Mouse (Mus musculus): ENCODE measurements around the gene Zmiz1. TPM values are rescaled to one million over a fixed set of nuclear protein-coding genes. Genes with fewer than 3 reads are reported as not detected.

Gene Zmiz1
- polyA plus RNA-seq, 1 experiment from 2014 or later: 26.3 TPM

GRCm38 (mm10) chr14:25538522-25538921 lies 79.5 kb downstream of the Zmiz1 start:
- Histone ChIP-seq H3K4me1 (replicated peaks) (peaks cover 32% of the 10 kb centered on the region), H3K4me2 (replicated peaks) (no peak overlapping the region), H3K4me3 (replicated peaks) (no peak overlapping the region), H3K27me3 (replicated peaks) (no peaks in the 10 kb centered on the region), H3K36me3 (peaks cover 12% of the 10 kb centered on the region), H3K27ac (no peak overlapping the region), H3K9me3 (no peaks in the 10 kb centered on the region), H3K9ac (no peak overlapping the region)
- 72% methylated on average over 2 of the region's 2 CpGs for WGBS
- no peak for ATAC-seq

GRCm38 (mm10) chr14:25539493-25540116 lies 80.6 kb downstream of the Zmiz1 start:
- ATAC-seq: no peak
- no peaks in the 10 kb centered on the region for H3K9me3 ChIP-seq
- H3K4me2 ChIP-seq (replicated peaks): no peak overlapping the region
- H3K36me3 ChIP-seq: peaks cover 14% of the 10 kb centered on the region
- WGBS: 87% methylated on average over 10 of the region's 10 CpGs
- H3K4me3 ChIP-seq (replicated peaks): no peak overlapping the region
- H3K27ac ChIP-seq: no peak overlapping the region
- no peaks in the 10 kb centered on the region for H3K27me3 ChIP-seq (replicated peaks)
- no peak overlapping the region for H3K9ac ChIP-seq
- H3K4me1 ChIP-seq (replicated peaks): peaks cover 22% of the 10 kb centered on the region

- Histone ChIP-seq H3K4me2 (replicated peaks) (no peak overlapping the region), H3K27ac (no peak overlapping the region), H3K9me3 (no peaks in the 10 kb centered on the region), H3K4me1 (replicated peaks) (peaks cover 17% of the 10 kb centered on the region), H3K4me3 (replicated peaks) (no peak overlapping the region), H3K36me3 (peaks cover 14% of the 10 kb centered on the region), H3K9ac (no peak overlapping the region), H3K27me3 (replicated peaks) (no peaks in the 10 kb centered on the region)
- WGBS: 81% methylated on average over 4 of the region's 4 CpGs
- no peak for ATAC-seq
Observed at GRCm38 (mm10) chr14:25540172-25540571, 81.2 kb downstream of the Zmiz1 start.

- Histone ChIP-seq H3K4me3 (replicated peaks) (no peak overlapping the region), H3K4me1 (replicated peaks) (peaks cover 19% of the 10 kb centered on the region), H3K27ac (no peak overlapping the region), H3K9ac (no peak overlapping the region), H3K36me3 (peaks cover 14% of the 10 kb centered on the region), H3K9me3 (no peaks in the 10 kb centered on the region), H3K4me2 (replicated peaks) (no peak overlapping the region), H3K27me3 (replicated peaks) (no peaks in the 10 kb centered on the region)
- WGBS: 75% methylated on average over 5 of the region's 5 CpGs
- no peak for ATAC-seq
Observed at GRCm38 (mm10) chr14:25541213-25541612, 82.2 kb downstream of the Zmiz1 start.

GRCm38 (mm10) chr14:25543098-25543497 lies 84.1 kb downstream of the Zmiz1 start:
- 87% methylated on average over 4 of the region's 4 CpGs for WGBS
- no peak overlapping the region for H3K27ac ChIP-seq
- H3K27me3 ChIP-seq (replicated peaks): no peaks in the 10 kb centered on the region
- no peak overlapping the region for H3K4me2 ChIP-seq (replicated peaks)
- H3K4me3 ChIP-seq (replicated peaks): no peak overlapping the region
- H3K4me1 ChIP-seq (replicated peaks): peaks cover 30% of the 10 kb centered on the region
- peaks cover 5% of the 10 kb centered on the region for H3K36me3 ChIP-seq
- H3K9me3 ChIP-seq: no peaks in the 10 kb centered on the region
- no peak overlapping the region for H3K9ac ChIP-seq
- ATAC-seq: no peak

- Histone ChIP-seq H3K9me3 (no peaks in the 10 kb centered on the region), H3K27ac (no peak overlapping the region), H3K4me1 (replicated peaks) (peaks cover 39% of the 10 kb centered on the region), H3K27me3 (replicated peaks) (no peaks in the 10 kb centered on the region), H3K36me3 (peaks cover 5% of the 10 kb centered on the region), H3K4me2 (replicated peaks) (no peak overlapping the region), H3K9ac (no peak overlapping the region), H3K4me3 (replicated peaks) (no peak overlapping the region)
- WGBS: 93% methylated on average over 4 of the region's 4 CpGs
- no peak for ATAC-seq
Observed at GRCm38 (mm10) chr14:25543927-25544326, 84.9 kb downstream of the Zmiz1 start.

GRCm38 (mm10) chr14:25546852-25547621 lies 88.1 kb downstream of the Zmiz1 start:
- ATAC-seq: peak; percentile 50; the same call in 1 of the 2 replicates
- WGBS: 42% methylated on average over 14 of the region's 14 CpGs
- Histone ChIP-seq H3K4me2 (replicated peaks) (no peak overlapping the region), H3K9ac (no peak overlapping the region), H3K4me3 (replicated peaks) (no peak overlapping the region), H3K27me3 (replicated peaks) (no peaks in the 10 kb centered on the region), H3K9me3 (no peaks in the 10 kb centered on the region), H3K4me1 (replicated peaks) (peaks cover 40% of the 10 kb centered on the region), H3K27ac (peak overlapping the region; percentile 44; the same call in 1 of the 2 replicates), H3K36me3 (peaks cover 5% of the 10 kb centered on the region)

- Histone ChIP-seq H3K9ac (no peak overlapping the region), H3K27ac (0 out of 2 replicates have a peak overlapping the region, but pooled peaks have one; percentile 44), H3K27me3 (replicated peaks) (no peaks in the 10 kb centered on the region), H3K36me3 (peaks cover 5% of the 10 kb centered on the region), H3K4me1 (replicated peaks) (peaks cover 39% of the 10 kb centered on the region), H3K4me2 (replicated peaks) (no peak overlapping the region), H3K4me3 (replicated peaks) (no peak overlapping the region), H3K9me3 (no peaks in the 10 kb centered on the region)
- 67% methylated on average over 9 of the region's 9 CpGs for WGBS
- no peak for ATAC-seq
Observed at GRCm38 (mm10) chr14:25547882-25548281, 88.9 kb downstream of the Zmiz1 start.

GRCm38 (mm10) chr14:25548650-25549049 lies 89.7 kb downstream of the Zmiz1 start:
- no peaks in the 10 kb centered on the region for H3K9me3 ChIP-seq
- H3K27ac ChIP-seq: no peak overlapping the region
- H3K9ac ChIP-seq: no peak overlapping the region
- H3K27me3 ChIP-seq (replicated peaks): no peaks in the 10 kb centered on the region
- H3K4me3 ChIP-seq (replicated peaks): no peak overlapping the region
- WGBS: 39% methylated on average over 6 of the region's 6 CpGs
- no peak for ATAC-seq
- no peak overlapping the region for H3K4me2 ChIP-seq (replicated peaks)
- H3K4me1 ChIP-seq (replicated peaks): peaks cover 46% of the 10 kb centered on the region
- peaks cover 4% of the 10 kb centered on the region for H3K36me3 ChIP-seq

- H3K27me3 ChIP-seq (replicated peaks): no peaks in the 10 kb centered on the region
- WGBS: 80% methylated on average over 7 of the region's 7 CpGs
- peaks cover 48% of the 10 kb centered on the region for H3K4me1 ChIP-seq (replicated peaks)
- no peak overlapping the region for H3K27ac ChIP-seq
- H3K36me3 ChIP-seq: peaks cover 3% of the 10 kb centered on the region
- no peaks in the 10 kb centered on the region for H3K9me3 ChIP-seq
- H3K4me2 ChIP-seq (replicated peaks): no peak overlapping the region
- H3K9ac ChIP-seq: no peak overlapping the region
- no peak for ATAC-seq
- H3K4me3 ChIP-seq (replicated peaks): no peak overlapping the region
Observed at GRCm38 (mm10) chr14:25549125-25549524, 90.1 kb downstream of the Zmiz1 start.

- H3K4me3 ChIP-seq (replicated peaks): no peak overlapping the region
- peaks cover 3% of the 10 kb centered on the region for H3K36me3 ChIP-seq
- WGBS: 64% methylated on average over 10 of the region's 10 CpGs
- H3K9me3 ChIP-seq: no peaks in the 10 kb centered on the region
- peaks cover 57% of the 10 kb centered on the region for H3K4me1 ChIP-seq (replicated peaks)
- H3K27ac ChIP-seq: no peak overlapping the region
- ATAC-seq: no peak
- no peak overlapping the region for H3K9ac ChIP-seq
- no peaks in the 10 kb centered on the region for H3K27me3 ChIP-seq (replicated peaks)
- no peak overlapping the region for H3K4me2 ChIP-seq (replicated peaks)
Observed at GRCm38 (mm10) chr14:25549871-25550840, 91.2 kb downstream of the Zmiz1 start.

- Histone ChIP-seq H3K9me3 (no peaks in the 10 kb centered on the region), H3K4me1 (replicated peaks) (peaks cover 64% of the 10 kb centered on the region), H3K4me2 (replicated peaks) (no peak overlapping the region), H3K27me3 (replicated peaks) (no peaks in the 10 kb centered on the region), H3K4me3 (replicated peaks) (no peak overlapping the region), H3K36me3 (peaks cover 3% of the 10 kb centered on the region), H3K9ac (no peak overlapping the region), H3K27ac (no peak overlapping the region)
- WGBS: 19% methylated on average over 2 of the region's 2 CpGs
- ATAC-seq: no peak
Observed at GRCm38 (mm10) chr14:25551731-25552130, 92.7 kb downstream of the Zmiz1 start.
